Mouse (Mus musculus) liver, embryonic 16.5 days (tissue): Measurements from ENCODE around the gene Rfxap. TPM values are rescaled to one million over a fixed set of nuclear protein-coding genes. Genes with fewer than 3 reads are reported as not detected.

Experiments used
- ATAC-seq: fragments of 200-750 bp; cut with Nextera tagmentation; 2 replicates; pipeline ENCODE4 v1.8.0; 2017; ENCODE audit warnings: low read depth, mild to moderate bottlenecking, moderate number of reproducible peaks, moderate library complexity
- H3K27ac ChIP-seq: fragments of 300-500 bp; sonication (generic); 2 replicates; pipeline ENCODE4 v1.5.1; 2014; ENCODE audit warnings: mild to moderate bottlenecking, low read length
- H3K27me3 ChIP-seq: fragments of 300-500 bp; sonication (generic); 2 replicates; pipeline ENCODE4 v1.6.1; 2014; ENCODE audit warnings: low read depth, low read length, mixed read lengths; ENCODE audit not compliant: control insufficient read depth, insufficient read depth
- H3K36me3 ChIP-seq: fragments of 300-500 bp; sonication (generic); 2 replicates; pipeline ENCODE4 v1.6.1; 2014; ENCODE audit warnings: mild to moderate bottlenecking; ENCODE audit not compliant: control insufficient read depth, insufficient read depth
- H3K4me1 ChIP-seq: fragments of 300-500 bp; sonication (generic); 2 replicates; pipeline ENCODE4 v1.6.1; 2014; ENCODE audit warnings: low read depth, low read length, mixed read lengths; ENCODE audit not compliant: control insufficient read depth
- H3K4me2 ChIP-seq: fragments of 300-500 bp; sonication (generic); 2 replicates; pipeline ENCODE4 v1.6.1; 2014; ENCODE audit warnings: low read depth, low read length, mixed read lengths
- H3K4me3 ChIP-seq: fragments of 300-500 bp; sonication (generic); 2 replicates; pipeline ENCODE4 v1.5.1; 2014; ENCODE audit warnings: low read depth, mild to moderate bottlenecking, low read length
- H3K9ac ChIP-seq: fragments of 300-500 bp; sonication (generic); 2 replicates; pipeline ENCODE4 v1.6.1; 2014; ENCODE audit warnings: low read depth, low read length
- H3K9me3 ChIP-seq: fragments of 300-500 bp; sonication (generic); replicated peaks from 2 replicates; pipeline ENCODE4 v1.6.1; 2016; ENCODE audit warnings: low read length; ENCODE audit not compliant: control insufficient read depth
- WGBS: fragments of 180-500 bp; shearing (Covaris S2); extraction: QIAGEN DNeasy Blood & Tissue Kit; methylation state at CpG from one replicate; pipeline ENCODE4 v1.1.7; 2014; ENCODE audit not compliant: insufficient replicate concordance; 5-methylcytosine and 5-hydroxymethylcytosine counted together
- polyA plus RNA-seq: library from polyadenylated mRNA; unstranded; fragments of >200 nt; fragmentation: Nextera tagmentation; extraction: Ambion mirVana; gene quantifications from 2 replicates; pipeline ENCODE4 v1.2.1, GENCODE M21; 2015

The Rfxap gene
- polyA plus RNA-seq, 1 experiment from 2014 or later: 12.8 TPM

GRCm38 (mm10) chr3:54807061-54807661 is 430 bp downstream of the Rfxap start:
- peaks cover 7% of the 10 kb centered on the region; the same call in 1 of the 2 replicates for H3K4me1 ChIP-seq
- peak overlapping the region; percentile 88 for H3K27ac ChIP-seq
- H3K36me3 ChIP-seq: peaks cover 6% of the 10 kb centered on the region; the same call in 1 of the 2 replicates
- H3K9me3 ChIP-seq: no peaks in the 10 kb centered on the region
- H3K27me3 ChIP-seq: no peaks in the 10 kb centered on the region
- ATAC-seq: peak; percentile 61
- H3K4me2 ChIP-seq: peak overlapping the region; percentile 98
- peak overlapping the region; percentile 92 for H3K4me3 ChIP-seq
- H3K9ac ChIP-seq: peak overlapping the region; percentile 97
- under 1% methylated on average over 54 of the region's 56 CpGs for WGBS

DNA sequence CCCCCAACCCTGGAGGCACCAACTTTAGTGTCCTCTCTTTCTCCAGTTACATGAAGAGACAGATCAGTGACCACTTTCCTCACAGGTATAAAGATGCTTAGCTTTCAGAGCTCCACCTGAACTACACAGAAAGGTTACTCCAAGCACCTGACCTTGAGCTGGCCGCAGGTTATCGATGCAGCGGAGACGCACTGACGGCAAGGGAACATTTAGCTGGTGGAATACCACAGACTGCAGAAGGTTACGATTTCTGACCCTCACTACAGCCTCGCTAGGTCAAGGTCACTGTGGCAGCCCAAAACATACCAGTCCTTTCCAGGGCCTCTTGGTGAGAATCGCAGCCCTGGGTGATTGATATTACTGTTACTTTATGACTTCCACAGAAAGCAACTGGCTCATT is 3.9 kb downstream of the Rfxap start:
- H3K9me3 ChIP-seq: no peaks in the 10 kb centered on the region
- no peak overlapping the region for H3K4me3 ChIP-seq
- no peaks in the 10 kb centered on the region for H3K27me3 ChIP-seq
- peaks cover 7% of the 10 kb centered on the region; the same call in 1 of the 2 replicates for H3K4me1 ChIP-seq
- H3K4me2 ChIP-seq: no peak overlapping the region
- no peak overlapping the region for H3K9ac ChIP-seq
- no peak for ATAC-seq
- H3K36me3 ChIP-seq: peaks cover 6% of the 10 kb centered on the region; the same call in 1 of the 2 replicates
- no peak overlapping the region for H3K27ac ChIP-seq
- WGBS: 81% methylated on average over 8 of the region's 8 CpGs

DNA sequence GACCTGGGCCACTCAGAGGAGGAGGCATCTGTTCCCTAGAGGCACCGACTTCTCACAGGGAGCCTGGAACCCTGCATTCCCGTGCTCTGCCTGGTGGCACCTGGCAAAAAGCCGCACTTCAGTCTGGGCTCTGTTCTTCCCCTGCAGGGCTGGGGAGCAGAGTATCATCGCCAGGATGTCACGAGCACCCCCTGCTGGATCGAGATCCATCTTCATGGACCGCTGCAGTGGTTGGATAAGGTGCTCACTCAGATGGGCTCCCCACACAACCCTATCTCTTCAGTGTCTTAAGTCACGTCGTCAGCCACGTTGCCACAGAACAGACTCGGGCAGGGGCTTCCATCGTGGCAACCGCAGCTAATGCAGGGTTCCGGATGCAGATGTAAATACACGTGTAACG is 10.4 kb downstream of the Rfxap start:
- 27% methylated on average over 16 of the region's 16 CpGs for WGBS

DNA sequence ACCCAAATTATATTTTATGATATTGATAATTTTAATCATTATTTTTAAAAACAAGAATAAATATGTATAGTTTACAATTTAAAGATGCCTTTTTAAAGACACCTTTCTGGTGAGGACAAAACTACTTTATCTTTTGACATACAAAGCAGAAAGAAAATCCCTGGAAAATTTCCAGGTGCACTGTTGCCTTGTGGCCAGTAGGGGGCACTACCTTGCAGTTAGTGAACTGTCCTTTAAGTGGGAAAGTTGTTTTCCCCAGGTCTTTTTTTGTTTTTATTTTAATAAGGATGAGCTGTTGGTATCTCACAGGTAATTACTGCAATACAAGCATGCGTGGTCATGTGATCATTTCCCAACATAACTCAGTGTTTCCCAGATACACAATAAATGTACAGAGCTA is 11.8 kb downstream of the Rfxap start:
- H3K9ac ChIP-seq: no peak overlapping the region
- H3K9me3 ChIP-seq: peaks cover 2% of the 10 kb centered on the region; the same call in 1 of the 2 replicates
- no peaks in the 10 kb centered on the region for H3K4me1 ChIP-seq
- H3K4me2 ChIP-seq: no peak overlapping the region
- H3K27ac ChIP-seq: no peak overlapping the region
- no peaks in the 10 kb centered on the region for H3K27me3 ChIP-seq
- no peaks in the 10 kb centered on the region for H3K36me3 ChIP-seq
- ATAC-seq: no peak
- H3K4me3 ChIP-seq: no peak overlapping the region
- WGBS: 87% methylated on average over 1 of the region's 1 CpGs

More for the DNA sequence above, 10.4 kb downstream of the Rfxap start:
- Histone ChIP-seq H3K27me3 (no peaks in the 10 kb centered on the region), H3K4me1 (no peaks in the 10 kb centered on the region), H3K4me2 (no peak overlapping the region), H3K9ac (no peak overlapping the region), H3K27ac (no peak overlapping the region), H3K36me3 (no peaks in the 10 kb centered on the region), H3K9me3 (peaks cover 2% of the 10 kb centered on the region; the same call in 1 of the 2 replicates), H3K4me3 (no peak overlapping the region)
- ATAC-seq: 0 out of 2 replicates have a peak, but pooled peaks have one; percentile 41

DNA sequence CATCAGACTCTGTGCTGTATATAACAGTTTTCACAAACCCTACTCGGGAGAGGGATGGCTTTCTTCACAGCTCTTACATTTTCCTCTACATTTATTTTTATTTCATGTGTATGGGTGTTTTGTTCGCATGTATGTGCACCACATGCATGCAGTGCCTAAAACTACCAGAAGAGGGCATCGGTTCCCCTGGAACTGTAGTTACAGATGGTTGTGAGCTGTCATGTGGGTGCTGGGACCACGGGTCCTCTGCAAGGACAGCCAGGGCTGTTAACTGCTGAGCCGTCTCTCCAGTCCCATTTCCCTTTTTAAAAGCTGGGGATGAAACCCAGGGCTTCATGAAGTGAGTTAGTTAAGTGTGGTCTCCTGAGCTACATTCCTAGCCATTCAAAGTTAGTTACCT is 12.2 kb downstream of the Rfxap start:
- no peak overlapping the region for H3K4me3 ChIP-seq
- H3K27ac ChIP-seq: no peak overlapping the region
- no peaks in the 10 kb centered on the region for H3K4me1 ChIP-seq
- H3K27me3 ChIP-seq: no peaks in the 10 kb centered on the region
- no peak for ATAC-seq
- H3K36me3 ChIP-seq: no peaks in the 10 kb centered on the region
- peaks cover 2% of the 10 kb centered on the region; the same call in 1 of the 2 replicates for H3K9me3 ChIP-seq
- 76% methylated on average over 5 of the region's 5 CpGs for WGBS
- no peak overlapping the region for H3K4me2 ChIP-seq
- no peak overlapping the region for H3K9ac ChIP-seq

DNA sequence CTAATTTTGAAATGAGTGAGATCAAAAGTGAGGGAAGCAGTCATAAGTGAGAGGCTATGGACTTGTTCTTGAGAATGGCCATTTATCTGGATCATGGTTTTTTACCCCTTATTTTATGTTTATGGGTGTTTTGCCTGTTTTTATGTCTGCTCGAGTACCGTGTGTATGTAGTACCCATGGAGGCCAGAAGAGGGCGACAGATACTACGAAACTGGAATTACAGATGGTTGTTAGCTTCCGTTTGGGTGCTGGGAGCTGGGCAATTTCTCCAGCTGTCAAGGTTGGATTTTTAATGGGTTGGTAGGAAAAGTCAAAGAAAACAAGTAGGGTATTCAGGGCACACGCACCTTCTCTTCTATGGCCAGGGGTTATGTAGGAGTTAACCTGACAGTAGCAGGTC is 13.8 kb downstream of the Rfxap start:
- Histone ChIP-seq H3K4me3 (no peak overlapping the region), H3K9me3 (peaks cover 2% of the 10 kb centered on the region; the same call in 1 of the 2 replicates), H3K9ac (no peak overlapping the region), H3K27me3 (no peaks in the 10 kb centered on the region), H3K4me1 (no peaks in the 10 kb centered on the region), H3K36me3 (no peaks in the 10 kb centered on the region), H3K27ac (no peak overlapping the region), H3K4me2 (no peak overlapping the region)
- 71% methylated on average over 6 of the region's 6 CpGs for WGBS
- ATAC-seq: no peak

DNA sequence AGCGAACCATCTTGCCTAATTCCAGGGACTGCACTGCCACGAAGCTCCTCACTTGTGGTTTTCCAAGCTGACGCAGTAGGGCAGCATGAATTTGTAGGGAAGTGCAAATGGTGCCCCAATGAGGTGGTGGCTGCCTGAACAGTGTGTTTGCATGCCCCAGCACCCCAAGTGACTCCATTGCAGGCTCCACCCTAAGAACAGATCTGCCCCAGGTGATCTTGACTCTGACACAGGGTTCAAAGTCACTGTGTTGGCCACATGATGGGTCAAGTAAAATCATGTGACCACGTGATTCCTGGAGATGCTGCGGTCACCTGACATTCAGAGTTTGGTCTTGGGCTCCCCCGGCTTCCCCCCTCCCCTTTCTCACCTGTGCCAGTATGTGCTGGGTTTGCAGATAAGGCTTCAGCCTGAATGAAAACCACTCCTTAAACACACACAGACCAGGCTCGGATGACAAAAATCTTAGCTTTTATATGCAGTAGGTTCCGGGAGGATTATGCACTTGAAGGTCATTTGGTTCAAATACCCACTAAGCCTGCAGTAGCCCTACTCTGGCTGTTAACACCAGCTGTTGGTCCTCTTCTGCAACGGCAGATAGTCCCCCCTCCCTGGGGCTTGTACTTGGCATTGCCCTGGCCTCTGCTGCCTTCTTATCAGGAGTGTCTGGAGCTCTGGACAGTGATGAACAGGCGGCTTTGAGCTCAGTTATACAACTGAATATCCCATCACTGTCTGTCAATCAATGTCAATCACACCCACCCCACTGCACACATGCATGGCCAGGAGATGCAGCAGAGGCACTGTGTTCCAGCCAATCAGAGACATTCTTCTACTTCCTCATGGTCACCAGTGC is 15.5 kb downstream of the Rfxap start:
- no peak for ATAC-seq
- Histone ChIP-seq H3K4me3 (no peak overlapping the region), H3K4me1 (no peaks in the 10 kb centered on the region), H3K36me3 (no peaks in the 10 kb centered on the region), H3K27me3 (no peaks in the 10 kb centered on the region), H3K9ac (no peak overlapping the region), H3K27ac (no peak overlapping the region), H3K9me3 (peaks cover 2% of the 10 kb centered on the region; the same call in 1 of the 2 replicates), H3K4me2 (no peak overlapping the region)
- WGBS: 43% methylated on average over 10 of the region's 10 CpGs

DNA sequence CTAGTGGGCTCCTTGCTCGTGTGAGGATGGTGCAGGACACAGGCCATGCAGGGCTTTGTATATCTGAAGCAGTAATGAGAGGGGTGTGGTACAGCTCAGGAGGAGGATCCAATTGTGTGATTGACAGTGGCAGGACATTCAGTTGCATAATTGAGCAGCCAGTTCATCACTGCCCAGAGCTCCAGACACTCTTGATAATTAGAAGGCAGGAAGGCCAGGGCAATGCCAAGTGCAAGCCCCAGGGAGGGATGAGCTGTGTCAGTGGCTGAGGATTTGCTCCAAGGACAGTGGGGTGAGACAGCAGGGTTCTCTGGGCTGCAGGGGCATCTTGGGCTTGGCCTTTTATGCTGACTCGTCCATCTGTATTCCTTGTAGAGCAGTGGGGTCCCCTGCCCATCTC is 17.0 kb downstream of the Rfxap start:
- H3K27me3 ChIP-seq: no peaks in the 10 kb centered on the region
- no peak overlapping the region for H3K4me2 ChIP-seq
- H3K4me1 ChIP-seq: no peaks in the 10 kb centered on the region
- ATAC-seq: no peak
- no peak overlapping the region for H3K9ac ChIP-seq
- WGBS: 32% methylated on average over 2 of the region's 2 CpGs
- H3K9me3 ChIP-seq: peaks cover 2% of the 10 kb centered on the region; the same call in 1 of the 2 replicates
- no peak overlapping the region for H3K4me3 ChIP-seq
- H3K36me3 ChIP-seq: no peaks in the 10 kb centered on the region
- no peak overlapping the region for H3K27ac ChIP-seq
